Mouse (Mus musculus) embryonic facial prominence, embryonic 12.5 days (tissue): ENCODE measurements around the gene Gng7. TPM values are rescaled to one million over a fixed set of nuclear protein-coding genes. Genes with fewer than 3 reads are reported as not detected.
A peak's percentile ranks its signal among the peaks of the same experiment; 100 is the strongest.

Source experiments
- ATAC-seq: fragments of 200-750 bp; cut with Nextera tagmentation; 2 replicates; pipeline ENCODE4 v1.8.0; 2017; ENCODE audit not compliant: insufficient number of reproducible peaks, insufficient read depth, low FRiP score, low TSS enrichment
- H3K27ac ChIP-seq: fragments of 300-500 bp; sonication (generic); 2 replicates; pipeline ENCODE4 v1.5.1; 2016; ENCODE audit warnings: mild to moderate bottlenecking
- H3K27me3 ChIP-seq: fragments of 300-500 bp; sonication (generic); 2 replicates; pipeline ENCODE4 v1.6.1; 2016; ENCODE audit warnings: mild to moderate bottlenecking, moderate library complexity
- H3K36me3 ChIP-seq: fragments of 300-500 bp; sonication (generic); 2 replicates; pipeline ENCODE4 v1.6.1; 2016; ENCODE audit warnings: mild to moderate bottlenecking
- H3K4me1 ChIP-seq: fragments of 300-500 bp; sonication (generic); 2 replicates; pipeline ENCODE4 v1.6.1; 2016
- H3K4me2 ChIP-seq: fragments of 300-500 bp; sonication (generic); replicated peaks from 2 replicates; pipeline ENCODE4 v1.6.1; 2016; ENCODE audit warnings: mild to moderate bottlenecking, moderate library complexity
- H3K4me3 ChIP-seq: fragments of 300-500 bp; sonication (generic); 2 replicates; pipeline ENCODE4 v1.5.1; 2016; ENCODE audit warnings: mild to moderate bottlenecking
- H3K9ac ChIP-seq: fragments of 300-500 bp; sonication (generic); 2 replicates; pipeline ENCODE4 v1.6.1; 2016; ENCODE audit warnings: mild to moderate bottlenecking, moderate library complexity
- H3K9me3 ChIP-seq: fragments of 300-500 bp; sonication (generic); 2 replicates; pipeline ENCODE4 v1.6.1; 2016; ENCODE audit warnings: mild to moderate bottlenecking, moderate library complexity
- WGBS: fragments of 180-500 bp; shearing (Covaris S2); methylation state at CpG from one replicate; pipeline ENCODE4 v1.1.7; 2016; 5-methylcytosine and 5-hydroxymethylcytosine counted together
- polyA plus RNA-seq: library from polyadenylated mRNA; unstranded; fragments of >200 nt; fragmentation: Nextera tagmentation; extraction: Ambion mirVana; gene quantifications from 2 replicates; pipeline ENCODE4 v1.2.1, GENCODE M21; 2016

The Gng7 gene
- polyA plus RNA-seq, 1 experiment from 2014 or later: 11.0 TPM

- H3K36me3 ChIP-seq: no peaks in the 10 kb centered on the region
- ATAC-seq: no peak
- H3K4me1 ChIP-seq: peaks cover 72% of the 10 kb centered on the region
- no peak overlapping the region for H3K27ac ChIP-seq
- peak overlapping the region; percentile 84 for H3K4me2 ChIP-seq
- no peaks in the 10 kb centered on the region for H3K9me3 ChIP-seq
- WGBS: under 1% methylated on average over 20 of the region's 20 CpGs
- peaks cover 49% of the 10 kb centered on the region for H3K27me3 ChIP-seq
- 0 out of 2 replicates have a peak overlapping the region, but pooled peaks have one; percentile 12 for H3K9ac ChIP-seq
- peak overlapping the region; percentile 59 for H3K4me3 ChIP-seq
Measured at GRCm38 (mm10) chr10:80932206-80932605, 82.5 kb downstream of the Gng7 start.

- peaks cover 66% of the 10 kb centered on the region for H3K4me1 ChIP-seq
- H3K4me3 ChIP-seq: peak overlapping the region; percentile 59
- ATAC-seq: no peak
- no peak overlapping the region for H3K27ac ChIP-seq
- H3K36me3 ChIP-seq: no peaks in the 10 kb centered on the region
- peak overlapping the region; percentile 84 for H3K4me2 ChIP-seq
- H3K27me3 ChIP-seq: peaks cover 49% of the 10 kb centered on the region
- WGBS: under 1% methylated on average over 26 of the region's 26 CpGs
- no peaks in the 10 kb centered on the region for H3K9me3 ChIP-seq
- H3K9ac ChIP-seq: peak overlapping the region; percentile 63
Measured at GRCm38 (mm10) chr10:80931695-80932094, 83.0 kb downstream of the Gng7 start.

DNA sequence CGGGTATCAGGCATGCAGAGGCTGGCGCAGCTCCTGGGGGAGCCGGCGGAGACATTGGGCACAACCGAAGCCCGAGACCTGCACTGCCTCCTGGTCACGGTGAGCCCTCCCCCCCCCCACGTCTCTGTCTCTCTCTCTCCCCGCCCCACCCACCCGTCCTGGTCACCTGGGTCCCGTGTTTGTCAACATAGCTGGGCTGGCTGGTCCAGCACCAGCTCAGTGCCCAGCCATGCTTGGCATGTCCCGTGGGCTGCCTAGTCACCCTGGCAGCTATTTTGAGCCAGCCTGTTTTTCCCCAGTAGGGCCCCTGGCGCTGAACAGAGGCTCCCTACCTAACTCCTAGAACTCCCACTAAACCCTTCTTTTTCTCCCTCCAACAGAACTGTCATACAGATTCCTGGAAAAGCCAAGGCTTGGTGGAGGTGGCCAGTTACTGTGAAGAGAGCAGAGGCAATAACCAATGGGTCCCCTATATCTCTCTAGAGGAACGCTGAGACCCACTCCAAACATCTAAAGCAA is 83.5 kb downstream of the Gng7 start:
- ATAC-seq: no peak
- peaks cover 48% of the 10 kb centered on the region for H3K27me3 ChIP-seq
- no peaks in the 10 kb centered on the region for H3K9me3 ChIP-seq
- H3K4me1 ChIP-seq: peaks cover 62% of the 10 kb centered on the region
- peak overlapping the region; percentile 84 for H3K4me2 ChIP-seq
- 3% methylated on average over 14 of the region's 14 CpGs for WGBS
- H3K27ac ChIP-seq: no peak overlapping the region
- peak overlapping the region; percentile 59 for H3K4me3 ChIP-seq
- H3K9ac ChIP-seq: peak overlapping the region; percentile 63
- no peaks in the 10 kb centered on the region for H3K36me3 ChIP-seq

DNA sequence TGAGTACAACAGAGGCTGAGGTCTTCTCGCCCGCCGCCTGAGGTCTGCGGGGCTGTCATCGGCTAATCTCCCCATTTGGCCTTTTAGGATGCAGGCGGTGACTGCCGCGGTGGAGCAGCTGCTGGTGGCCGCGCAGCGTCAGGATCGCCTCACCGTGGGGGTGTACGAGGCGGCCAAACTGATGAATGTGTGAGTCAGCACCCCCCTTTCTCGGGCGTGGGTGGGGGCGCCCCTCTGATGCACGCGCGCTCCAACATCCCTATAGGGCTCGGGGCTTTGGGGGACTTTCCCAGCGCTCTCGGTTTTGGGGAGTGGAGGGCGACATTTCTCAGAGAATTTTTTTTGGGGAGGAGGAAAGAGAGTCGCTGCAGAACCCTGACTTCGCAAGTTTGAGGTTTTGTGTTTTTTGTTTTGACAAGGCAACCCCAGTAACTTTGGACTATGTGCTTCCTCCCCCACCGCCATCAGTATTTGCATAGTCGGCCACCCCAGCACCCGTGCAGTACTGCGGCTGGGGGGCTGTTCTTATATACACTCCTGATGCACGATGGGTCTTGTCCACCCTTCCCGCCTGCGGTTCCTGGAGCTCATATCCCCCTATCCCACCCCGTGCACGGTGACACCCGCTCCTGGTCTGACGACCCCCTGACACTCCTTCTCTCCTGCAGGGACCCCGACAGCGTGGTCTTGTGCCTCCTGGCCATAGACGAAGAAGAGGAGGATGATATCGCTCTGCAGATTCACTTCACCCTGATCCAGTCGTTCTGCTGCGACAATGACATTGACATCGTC is 84.2 kb downstream of the Gng7 start:
- Histone ChIP-seq H3K4me2 (peak overlapping the region; percentile 84), H3K9me3 (no peaks in the 10 kb centered on the region), H3K27ac (0 out of 2 replicates have a peak overlapping the region, but pooled peaks have one; percentile 23), H3K4me3 (peak overlapping the region; percentile 59), H3K9ac (peak overlapping the region; percentile 63), H3K36me3 (no peaks in the 10 kb centered on the region), H3K4me1 (peaks cover 55% of the 10 kb centered on the region), H3K27me3 (peaks cover 42% of the 10 kb centered on the region)
- ATAC-seq: no peak
- 2% methylated on average over 45 of the region's 45 CpGs for WGBS

- ATAC-seq: peak; percentile 85
- under 1% methylated on average over 56 of the region's 56 CpGs for WGBS
- H3K4me1 ChIP-seq: peaks cover 50% of the 10 kb centered on the region
- H3K4me3 ChIP-seq: peak within 1 kb of the TSS; percentile 59
- H3K27ac ChIP-seq: peak within 1 kb of the TSS; percentile 84
- peak within 1 kb of the TSS; percentile 84 for H3K4me2 ChIP-seq
- no peaks in the 10 kb centered on the region for H3K36me3 ChIP-seq
- H3K27me3 ChIP-seq: peaks cover 39% of the 10 kb centered on the region
- H3K9me3 ChIP-seq: no peaks in the 10 kb centered on the region
- peak within 1 kb of the TSS; percentile 69 for H3K9ac ChIP-seq
Measured at GRCm38 (mm10) chr10:80929299-80930226, 85.2 kb downstream of the Gng7 start, which contains the start of gene Gadd45b. Gene Gadd45b, plus strand, starts transcription at chr10:80930073.

- under 1% methylated on average over 48 of the region's 48 CpGs for whole genome bisulfite sequencing
- Histone ChIP-seq H3K4me3 (peak overlapping the region; percentile 59), H3K4me2 (peak overlapping the region; percentile 82), H3K9ac (peak overlapping the region; percentile 69), H3K27me3 (peaks cover 31% of the 10 kb centered on the region), H3K27ac (peak overlapping the region; percentile 84), H3K36me3 (no peaks in the 10 kb centered on the region), H3K4me1 (peaks cover 42% of the 10 kb centered on the region), H3K9me3 (no peaks in the 10 kb centered on the region)
- 0 out of 2 replicates have a peak, but pooled peaks have one; percentile 31 for ATAC-seq
Measured at GRCm38 (mm10) chr10:80928586-80929298, 86.0 kb downstream of the Gng7 start.

GRCm38 (mm10) chr10:80925472-80925871 is 89.3 kb downstream of the Gng7 start:
- H3K9me3 ChIP-seq: no peaks in the 10 kb centered on the region
- ATAC-seq: no peak
- no peak overlapping the region for H3K4me2 ChIP-seq
- peaks cover 16% of the 10 kb centered on the region; the same call in 1 of the 2 replicates for H3K4me1 ChIP-seq
- WGBS: 48% methylated on average over 3 of the region's 3 CpGs
- H3K36me3 ChIP-seq: no peaks in the 10 kb centered on the region
- H3K27me3 ChIP-seq: no peaks in the 10 kb centered on the region
- H3K4me3 ChIP-seq: no peak overlapping the region
- no peak overlapping the region for H3K9ac ChIP-seq
- no peak overlapping the region for H3K27ac ChIP-seq

GRCm38 (mm10) chr10:80921923-80922322 is 92.8 kb downstream of the Gng7 start:
- peak overlapping the region; percentile 45; the same call in 1 of the 2 replicates for H3K9ac ChIP-seq
- peaks cover 20% of the 10 kb centered on the region for H3K4me1 ChIP-seq
- no peak for ATAC-seq
- no peaks in the 10 kb centered on the region for H3K36me3 ChIP-seq
- H3K9me3 ChIP-seq: no peaks in the 10 kb centered on the region
- H3K4me2 ChIP-seq: peak overlapping the region; percentile 55
- H3K27me3 ChIP-seq: no peaks in the 10 kb centered on the region
- WGBS: 4% methylated on average over 16 of the region's 16 CpGs
- peak overlapping the region; percentile 30 for H3K4me3 ChIP-seq
- no peak overlapping the region for H3K27ac ChIP-seq

- peak within 1 kb of the TSS; percentile 88 for H3K9ac ChIP-seq
- under 1% methylated on average over 61 of the region's 61 CpGs for WGBS
- H3K4me3 ChIP-seq: peak within 1 kb of the TSS; percentile 94
- H3K27ac ChIP-seq: peak within 1 kb of the TSS; percentile 74
- no peaks in the 10 kb centered on the region for H3K9me3 ChIP-seq
- H3K36me3 ChIP-seq: peaks cover 22% of the 10 kb centered on the region
- H3K4me2 ChIP-seq: peak within 1 kb of the TSS; percentile 95
- peaks cover 28% of the 10 kb centered on the region for H3K4me1 ChIP-seq
- no peaks in the 10 kb centered on the region for H3K27me3 ChIP-seq
- ATAC-seq: peak; percentile 17
Measured at GRCm38 (mm10) chr10:80917779-80918434, 96.8 kb downstream of the Gng7 start, which contains the start of gene Lmnb2. Gene Lmnb2, minus strand, starts transcription at chr10:80918245.

DNA sequence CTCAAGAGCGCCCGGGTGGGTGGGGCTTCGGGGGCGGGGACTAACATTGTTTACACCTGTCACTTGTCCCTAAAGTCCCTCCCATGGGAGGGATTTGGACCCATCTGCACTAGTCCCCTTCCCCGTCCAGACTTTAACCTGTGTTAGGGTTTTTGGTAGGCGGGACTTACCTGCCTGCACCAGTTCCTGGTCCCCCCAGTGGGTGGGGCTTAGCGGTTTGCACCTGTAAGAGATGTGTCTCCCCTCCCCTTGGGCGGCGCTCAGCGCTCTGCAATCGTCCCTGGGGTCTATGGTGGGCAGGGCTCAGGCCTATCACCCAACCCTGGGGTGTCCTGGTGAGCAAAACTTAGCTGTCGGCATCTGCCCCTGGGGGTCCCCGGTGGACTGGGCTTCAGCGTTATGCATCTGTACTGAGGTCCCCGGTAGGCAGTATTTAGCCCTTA is 97.4 kb downstream of the Gng7 start:
- 3% methylated on average over 15 of the region's 15 CpGs for WGBS

More for the DNA sequence above, 97.4 kb downstream of the Gng7 start:
- Histone ChIP-seq H3K4me1 (peaks cover 28% of the 10 kb centered on the region), H3K27me3 (no peaks in the 10 kb centered on the region), H3K9me3 (no peaks in the 10 kb centered on the region), H3K4me2 (peak overlapping the region; percentile 95), H3K27ac (peak overlapping the region; percentile 74; the same call in 1 of the 2 replicates), H3K4me3 (peak overlapping the region; percentile 94), H3K9ac (peak overlapping the region; percentile 88), H3K36me3 (peaks cover 28% of the 10 kb centered on the region)
- peak; percentile 18; the same call in 1 of the 2 replicates for ATAC-seq
